Mouse (Mus musculus) adrenal gland, adult 8-10 months (tissue): Measurements from ENCODE around the gene Cysltr2. TPM values are rescaled to one million over a fixed set of nuclear protein-coding genes. Genes with fewer than 3 reads are reported as not detected.

Source experiments
- DNase-seq: peaks from one replicate; pipeline ENCODE4 v3.0.0; 2022
- total RNA-seq, 4 experiments: library from RNA; stranded (reverse); gene quantifications; 2 replicates each; pipeline ENCODE4 v1.2.4; 2022

Gene Cysltr2
- 1 to 10 TPM; 2.0 to 5.5 (median 3.9) TPM for total RNA-seq

DNA sequence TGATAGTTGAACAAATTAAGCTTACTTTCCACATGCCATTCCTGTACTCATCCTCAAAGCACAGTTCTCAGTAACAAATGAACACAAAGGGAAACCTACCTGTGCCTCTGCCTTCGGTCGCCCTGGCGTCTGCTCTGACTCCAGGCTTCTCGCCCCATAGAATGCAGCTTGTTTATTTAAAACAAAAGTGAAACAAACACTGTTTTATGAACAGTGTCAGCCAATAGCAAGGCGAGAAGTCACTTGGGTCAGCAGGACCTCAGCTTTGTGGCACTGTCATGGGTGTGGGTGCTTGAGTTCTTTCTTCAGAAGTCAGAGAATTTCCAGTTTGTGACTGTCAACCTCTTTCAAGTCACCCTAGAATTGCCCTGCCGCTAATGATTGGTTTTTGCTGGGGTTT lies at the start of gene Cysltr2:
Gene Cysltr2, minus strand, starts transcription at position 178 of the 400 bp plus-strand sequence.
- DNase-seq: no peak

DNA sequence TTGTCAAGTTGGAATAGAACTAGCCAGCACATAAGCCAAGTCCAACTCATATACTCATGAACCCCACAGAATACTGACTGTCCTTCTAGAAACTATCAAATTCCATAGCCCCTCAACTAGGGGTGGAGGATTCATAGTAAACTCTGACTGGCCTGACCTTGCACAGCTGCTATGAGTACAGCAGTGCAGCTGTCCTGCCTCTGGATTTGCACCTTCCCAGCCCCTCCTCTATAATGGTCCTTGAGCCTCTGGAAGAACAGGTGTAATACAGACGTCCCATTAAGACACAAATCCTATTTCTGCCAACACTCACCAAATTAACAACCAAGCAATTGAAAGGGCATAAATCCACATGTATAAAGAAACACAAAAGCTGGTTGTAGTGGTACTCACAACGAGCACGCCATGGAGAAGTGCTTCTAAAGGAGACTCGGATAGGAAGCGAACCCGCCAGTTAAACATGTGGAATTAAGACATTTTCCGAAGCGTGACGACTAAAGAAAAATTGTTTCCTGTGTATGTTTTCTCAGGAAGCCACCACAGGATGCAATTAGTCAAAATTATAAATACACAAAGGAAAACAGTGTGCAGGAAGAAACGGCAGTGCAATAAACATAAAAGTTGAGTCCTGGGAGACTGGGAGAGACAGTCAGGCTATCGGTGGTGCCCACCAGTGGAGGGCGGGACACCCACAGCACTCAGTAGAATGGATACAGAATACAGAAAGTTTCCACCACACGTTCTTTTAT lies 46.1 kb upstream of the Cysltr2 start:
- DNase-seq: no peak

DNA sequence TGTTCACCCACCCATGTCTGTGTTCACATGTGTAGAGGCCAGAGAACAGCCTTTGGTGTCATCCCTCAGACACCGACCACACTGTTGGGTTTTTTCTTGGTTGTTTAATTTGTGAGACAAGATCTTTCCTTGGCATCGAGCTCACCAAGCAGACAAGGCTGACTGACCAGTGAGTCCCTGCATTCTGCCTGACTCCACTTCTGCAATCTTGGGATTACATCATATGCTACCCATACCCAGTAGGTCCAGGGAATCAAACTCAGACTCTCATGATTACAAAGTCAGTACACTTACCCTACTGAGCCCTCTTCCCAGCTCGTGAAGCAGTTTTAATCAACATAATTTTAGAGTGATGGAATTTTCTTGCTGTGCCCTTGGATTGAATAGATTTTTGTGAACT lies 44.0 kb upstream of the Cysltr2 start:
- no peak for DNase-seq

DNA sequence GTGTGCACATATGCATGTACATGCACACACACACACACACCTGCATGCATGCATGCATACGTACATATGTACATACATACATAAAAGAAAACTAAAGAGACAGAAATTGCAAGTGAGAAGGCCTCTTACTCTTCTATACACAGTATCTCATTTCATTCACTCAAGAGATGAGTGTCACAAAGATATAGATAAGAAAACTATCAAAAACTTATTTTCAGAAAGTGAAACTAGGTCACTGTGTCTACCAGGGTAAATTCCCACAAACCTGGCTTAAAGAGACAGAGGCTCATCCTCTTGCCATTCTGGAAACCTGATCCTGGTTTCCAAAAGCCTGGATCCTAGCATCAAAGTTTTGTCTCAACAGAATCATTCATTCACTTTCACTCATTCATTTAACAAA lies 39.3 kb upstream of the Cysltr2 start:
- no peak for DNase-seq

DNA sequence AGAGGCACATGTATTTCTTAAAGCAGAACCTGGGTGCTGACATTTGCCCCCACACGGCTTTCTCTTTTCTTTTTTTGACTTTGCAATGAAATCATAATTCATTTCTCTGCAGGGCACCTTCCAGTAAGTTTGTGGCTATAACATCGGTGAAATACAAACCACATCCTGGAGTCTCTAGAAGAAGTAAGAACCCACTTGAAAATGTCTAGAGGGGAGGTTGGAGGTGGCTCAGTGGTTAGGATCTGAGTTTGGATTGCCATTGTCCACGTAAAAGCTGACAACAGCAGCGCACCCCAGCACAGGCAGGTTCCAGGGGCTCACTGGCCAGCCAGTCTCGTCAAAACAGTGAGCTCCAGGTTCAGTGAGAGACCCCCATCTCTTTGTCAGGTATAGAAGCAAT lies 38.8 kb upstream of the Cysltr2 start:
- no peak for DNase-seq

DNA sequence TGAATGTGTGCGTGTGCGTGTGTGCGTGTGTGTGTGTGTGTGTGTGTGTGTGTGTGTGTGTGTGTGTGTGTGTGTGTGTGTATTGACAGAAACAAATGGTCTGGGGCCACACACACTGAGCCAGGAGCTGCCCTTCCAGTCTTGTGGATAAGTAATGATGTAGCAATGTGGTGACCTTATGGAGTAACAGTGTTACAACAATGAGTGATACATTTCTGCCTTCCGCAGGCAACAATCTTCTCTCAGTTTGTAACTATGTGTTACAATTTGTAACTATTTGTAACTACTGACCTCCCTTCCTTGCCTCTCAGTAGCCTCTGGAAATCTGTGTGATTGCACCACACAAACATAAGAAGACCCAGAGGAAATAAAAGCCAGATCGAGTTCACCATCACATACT lies 38.3 kb upstream of the Cysltr2 start:
- DNase-seq: no peak

DNA sequence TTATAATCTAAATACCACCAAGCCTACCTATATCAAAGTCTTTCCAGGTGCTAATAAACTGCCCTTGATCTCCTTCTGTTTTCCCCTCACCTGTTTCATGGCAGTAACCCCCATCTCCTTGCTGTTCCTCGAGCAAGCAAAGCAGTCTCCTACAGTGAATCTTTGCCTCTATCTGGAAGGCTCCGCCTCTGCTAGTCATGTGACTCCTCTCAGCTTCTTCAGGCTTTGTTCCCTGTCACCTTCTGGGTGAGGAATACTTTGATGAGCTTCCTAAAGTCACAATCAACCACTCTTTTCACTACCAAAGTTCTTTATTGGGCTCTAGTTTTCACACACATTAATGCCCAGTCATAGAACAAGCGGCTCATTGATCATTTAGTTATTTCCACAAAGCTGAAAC lies 37.5 kb upstream of the Cysltr2 start:
- DNase-seq: no peak

DNA sequence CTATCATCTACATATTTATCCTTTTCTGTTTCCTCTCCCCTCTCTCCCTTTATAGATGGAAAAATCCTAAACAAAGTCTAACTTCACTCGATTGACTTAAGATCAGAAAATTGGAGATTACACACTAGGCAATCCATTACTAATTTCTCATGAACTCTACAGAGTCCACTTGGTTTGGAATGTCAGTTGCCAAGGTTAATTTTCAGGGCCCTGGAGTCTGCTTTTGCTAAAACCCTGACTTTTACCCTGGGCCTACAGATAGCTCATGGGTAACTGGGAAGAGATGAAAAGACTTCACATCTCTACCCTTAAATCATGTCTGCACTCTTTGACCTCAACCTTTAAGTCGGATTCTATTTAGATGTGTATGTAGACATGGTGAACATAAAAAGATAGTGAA lies 34.6 kb upstream of the Cysltr2 start:
- no peak for DNase-seq

DNA sequence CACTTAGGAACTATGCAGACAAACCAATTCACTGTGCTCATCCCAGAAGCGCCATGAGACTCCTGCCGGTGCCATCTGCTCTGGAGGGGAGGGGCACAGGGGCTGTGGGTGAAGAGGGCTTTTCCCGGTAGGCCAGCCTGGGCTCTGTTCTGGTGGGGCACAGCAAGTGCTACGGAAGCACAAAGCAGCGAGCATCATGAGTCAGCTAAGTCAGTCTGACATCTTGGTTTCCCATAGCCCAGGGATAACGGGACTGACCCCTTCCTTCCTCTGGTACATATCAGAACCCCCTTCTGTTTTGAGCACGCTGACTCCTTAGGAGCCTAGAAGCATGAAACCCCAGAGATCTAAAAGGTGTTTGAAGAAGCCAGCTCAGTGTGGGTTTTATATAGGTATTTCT lies 15.5 kb upstream of the Cysltr2 start:
- no peak for DNase-seq

DNA sequence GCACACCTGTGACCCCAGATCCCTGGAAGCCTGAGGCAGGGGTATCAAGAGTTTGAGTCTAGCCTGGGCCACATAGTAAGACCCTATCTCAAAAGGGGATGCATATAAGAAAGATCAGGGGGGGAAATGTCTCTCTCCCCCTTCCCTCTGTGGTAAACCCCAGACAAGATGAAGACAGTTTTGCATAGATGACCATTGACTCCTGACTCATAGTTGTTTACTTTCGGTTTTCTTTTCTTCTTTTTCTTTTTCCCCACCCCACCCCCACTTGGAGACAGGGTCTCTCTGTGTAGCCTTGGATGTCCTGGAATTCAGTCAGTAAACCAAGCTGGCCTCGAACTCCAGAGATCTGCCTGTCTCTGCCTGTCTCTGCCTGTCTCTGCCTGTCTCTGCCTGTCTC lies 9.8 kb upstream of the Cysltr2 start:
- no peak for DNase-seq

DNA sequence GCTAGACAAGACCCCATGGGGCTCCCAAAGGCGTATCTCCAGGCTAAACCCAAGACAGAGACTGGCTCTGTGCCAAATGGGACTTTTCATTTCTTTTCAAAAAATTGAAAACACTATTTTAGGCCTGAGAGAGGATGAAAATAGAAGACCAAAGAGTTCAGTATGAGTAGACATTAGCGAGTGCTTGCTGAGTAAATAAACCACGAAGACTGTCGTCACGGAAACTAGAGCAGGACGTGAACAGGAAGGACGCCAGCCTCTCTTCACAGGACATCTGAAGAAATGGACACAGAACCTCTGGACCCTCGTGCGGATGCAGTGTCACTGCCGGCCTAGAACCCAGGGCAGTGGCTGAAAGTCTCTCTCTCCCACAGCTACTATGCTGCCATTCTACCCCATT lies 8.8 kb upstream of the Cysltr2 start:
- DNase-seq: no peak

DNA sequence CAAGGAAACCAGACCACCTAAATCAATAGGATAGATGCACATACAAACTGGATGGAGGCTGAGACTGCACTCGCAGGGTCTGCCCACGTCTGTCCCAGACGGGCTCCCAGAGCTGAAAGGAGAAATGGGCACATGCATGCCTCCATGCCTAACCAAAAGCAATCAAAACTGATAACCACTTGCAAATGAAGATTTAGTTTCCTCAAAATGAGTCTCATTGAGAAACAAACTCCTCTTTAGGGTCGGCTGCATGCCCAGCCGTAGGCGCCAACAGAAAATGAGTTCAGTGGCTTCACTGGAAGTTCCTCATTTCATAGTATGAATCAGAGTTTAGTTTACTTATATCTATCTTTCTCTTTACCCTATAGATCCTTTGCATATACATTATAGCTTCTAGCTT lies 7.9 kb upstream of the Cysltr2 start:
- DNase-seq: no peak

DNA sequence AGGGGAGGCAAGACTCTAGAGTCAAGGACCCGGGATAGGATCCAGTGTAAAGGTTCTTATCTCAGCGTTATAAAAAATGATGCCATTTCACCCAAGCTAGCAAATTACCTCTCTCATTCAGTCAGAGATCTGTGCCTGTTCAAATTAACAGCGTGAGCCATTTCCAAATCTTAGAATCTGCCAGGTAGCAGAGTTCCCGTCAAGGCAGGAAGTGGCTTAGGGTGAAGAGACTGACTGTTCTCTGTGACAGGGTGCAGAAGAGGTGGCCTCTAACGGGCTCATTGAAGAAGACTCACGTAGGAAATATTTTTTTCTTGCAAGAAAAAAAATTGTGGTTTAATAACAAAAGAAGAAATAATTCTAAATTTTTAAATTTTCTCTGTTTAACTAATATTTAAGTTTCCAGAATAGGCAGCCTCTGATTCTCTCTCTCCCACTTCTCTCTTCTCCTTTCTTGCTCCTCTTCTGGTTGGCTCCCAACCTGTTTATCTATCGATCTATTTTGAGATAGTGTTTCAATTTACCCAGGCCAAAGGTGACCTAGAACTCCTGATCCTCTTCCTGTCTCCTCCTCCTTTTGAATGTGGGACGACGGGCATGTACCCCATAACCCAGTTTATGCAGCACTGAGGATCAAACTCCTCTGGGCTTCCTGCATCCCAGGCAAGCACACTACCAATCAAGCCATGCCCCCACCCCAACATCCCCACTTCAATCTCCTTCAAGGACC lies 3.5 kb downstream of the Cysltr2 start:
- no peak for DNase-seq

DNA sequence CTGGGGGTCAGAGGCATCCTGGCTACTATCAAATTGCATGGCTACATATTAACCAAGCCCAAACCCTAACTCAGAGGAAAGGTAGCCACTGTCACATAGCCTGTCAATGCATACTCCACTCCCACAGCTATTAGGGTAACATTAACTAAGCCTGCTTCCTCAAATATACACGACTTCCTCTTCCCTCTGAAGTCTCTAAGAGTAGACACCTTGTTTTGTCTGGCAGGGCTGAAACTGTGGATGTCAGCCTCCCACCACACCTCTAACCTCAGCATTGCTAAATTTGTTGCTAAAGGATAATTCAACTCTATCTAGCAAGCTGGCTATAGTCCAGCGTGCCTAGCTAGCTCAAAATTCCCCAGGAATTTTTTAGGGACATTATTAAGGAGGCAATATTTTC lies 7.2 kb downstream of the Cysltr2 start:
- no peak for DNase-seq

DNA sequence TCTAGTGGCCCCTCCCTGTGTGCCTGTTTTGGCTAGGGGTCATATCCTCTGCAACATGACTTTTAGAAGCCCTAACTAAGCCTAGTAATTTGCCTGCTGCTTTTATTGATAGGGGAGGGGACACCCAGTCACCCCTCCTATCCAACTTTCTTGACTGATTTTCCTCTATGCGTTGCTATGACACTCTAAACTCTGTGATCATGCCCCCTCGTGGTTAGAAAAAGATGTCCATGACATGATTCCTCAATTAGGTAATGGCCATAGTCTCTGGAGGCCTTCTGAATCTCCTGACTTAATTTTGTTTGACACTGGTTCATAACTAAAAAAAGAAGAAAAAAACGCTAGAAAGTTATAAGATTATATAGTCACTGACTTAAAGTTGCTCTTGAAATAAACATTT lies 15.6 kb downstream of the Cysltr2 start:
- DNase-seq: no peak

DNA sequence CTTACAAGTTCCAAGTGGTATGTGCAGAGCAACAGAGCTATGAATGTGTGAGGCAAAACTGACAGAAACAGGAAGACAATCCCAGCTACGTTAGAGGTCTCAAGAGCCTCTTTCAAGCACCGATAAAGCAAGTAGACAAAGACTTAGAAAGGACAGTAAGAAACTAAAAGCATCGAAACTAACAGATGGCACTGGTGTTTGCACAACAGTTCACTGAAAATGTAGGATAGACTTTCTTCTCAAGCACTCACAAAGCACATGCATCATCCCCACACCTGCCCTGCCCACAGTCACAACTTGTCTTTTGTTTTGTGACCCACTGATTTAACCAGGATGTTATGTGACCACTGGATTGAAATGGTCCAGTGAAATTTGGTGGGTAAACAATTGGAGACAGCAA lies 17.7 kb downstream of the Cysltr2 start:
- no peak for DNase-seq

DNA sequence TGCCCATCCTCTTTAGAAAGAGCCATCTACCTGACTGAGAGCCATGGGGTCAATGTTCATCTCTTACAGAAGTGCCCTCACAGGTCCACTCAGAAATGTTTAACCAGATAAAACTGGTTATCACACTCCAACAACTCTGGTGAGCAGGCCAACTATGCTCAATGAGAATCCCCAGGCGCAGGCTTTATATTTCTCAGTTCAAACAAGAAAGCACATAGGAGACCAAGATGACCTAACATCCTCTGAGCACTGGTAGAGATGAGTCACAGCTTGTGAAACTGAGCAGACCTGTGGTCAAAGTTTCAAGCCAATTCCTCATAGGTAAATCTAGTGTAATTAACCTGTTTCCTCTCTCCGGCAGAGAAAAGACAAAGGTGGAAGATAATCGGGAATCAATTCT lies 31.6 kb downstream of the Cysltr2 start:
- DNase-seq: no peak

DNA sequence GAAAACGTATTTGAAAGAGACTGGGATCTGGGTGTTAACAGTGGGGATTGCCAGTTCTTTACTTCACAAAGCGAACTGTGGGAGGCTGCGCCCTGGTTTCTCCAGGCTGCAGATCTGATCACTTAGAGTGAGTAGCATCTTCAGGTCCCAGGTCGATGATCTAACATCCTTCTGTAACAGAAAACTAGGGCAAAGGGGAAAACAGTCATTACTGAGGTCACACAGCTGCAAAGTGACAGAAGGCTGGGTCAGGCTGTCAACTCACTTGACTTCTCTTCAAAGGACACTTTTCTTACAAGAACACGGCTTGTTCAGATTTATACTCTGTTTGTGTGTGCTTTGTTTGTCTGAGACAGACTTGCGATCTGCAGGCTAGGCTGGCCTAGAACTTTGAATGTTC lies 33.5 kb downstream of the Cysltr2 start:
- no peak for DNase-seq

DNA sequence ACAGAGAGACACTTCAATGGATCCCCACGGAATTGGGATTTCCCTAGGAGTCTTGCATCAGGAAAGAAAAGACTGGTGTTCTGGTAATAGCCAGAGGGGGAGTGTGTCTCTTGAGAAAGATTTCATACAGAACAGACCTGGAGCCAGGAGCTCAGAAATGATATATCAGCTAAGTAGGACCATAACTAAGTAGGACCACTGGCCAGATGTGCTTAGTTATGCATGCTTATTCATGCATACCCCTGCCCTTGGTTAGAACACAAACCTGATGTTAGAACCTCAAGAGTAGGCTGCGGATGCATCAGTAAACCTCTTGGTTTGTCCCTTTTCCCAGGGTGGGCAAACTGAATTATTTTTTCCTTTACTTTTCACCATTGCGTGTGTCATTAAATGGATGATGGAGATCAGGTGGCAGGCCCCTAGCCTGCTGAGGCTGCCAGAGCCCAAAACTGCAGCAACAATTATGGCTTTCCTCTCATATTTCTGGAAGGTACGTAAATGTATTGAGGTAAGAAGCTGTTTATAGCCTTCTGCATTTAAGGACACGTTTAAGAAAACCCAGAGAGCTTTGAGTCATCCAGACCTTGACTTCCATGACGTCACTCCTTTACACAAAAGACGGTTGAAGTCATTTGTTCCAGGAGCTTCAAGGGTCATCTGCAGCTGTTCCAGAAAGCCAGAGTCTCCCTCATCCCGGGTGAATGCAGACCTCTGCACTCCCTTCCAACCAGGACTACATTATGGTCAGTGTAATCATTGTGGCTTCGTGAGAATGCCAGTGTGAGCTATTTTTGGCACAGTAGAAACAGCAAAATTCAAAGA lies 35.0 kb downstream of the Cysltr2 start:
- peak; percentile 33 for DNase-seq

DNA sequence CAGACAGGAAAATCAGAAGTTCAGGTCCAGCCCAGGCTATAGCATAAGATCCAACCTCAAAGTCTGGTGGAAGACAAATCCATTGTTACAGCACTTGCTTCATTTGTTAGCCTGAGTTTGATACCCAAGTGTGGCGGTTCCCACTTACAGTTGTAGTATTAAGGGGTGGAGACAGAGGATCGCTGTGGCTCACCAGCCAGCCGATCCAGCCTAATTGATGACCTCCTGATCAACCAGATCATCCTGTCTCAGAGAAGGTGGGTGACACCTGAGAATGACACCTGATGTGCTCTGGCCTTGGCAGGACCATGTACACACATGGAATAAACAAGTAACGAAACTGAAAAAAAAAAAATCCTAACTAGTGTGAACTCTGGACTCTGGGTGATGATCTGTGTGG lies 47.1 kb downstream of the Cysltr2 start:
- DNase-seq: no peak

DNA sequence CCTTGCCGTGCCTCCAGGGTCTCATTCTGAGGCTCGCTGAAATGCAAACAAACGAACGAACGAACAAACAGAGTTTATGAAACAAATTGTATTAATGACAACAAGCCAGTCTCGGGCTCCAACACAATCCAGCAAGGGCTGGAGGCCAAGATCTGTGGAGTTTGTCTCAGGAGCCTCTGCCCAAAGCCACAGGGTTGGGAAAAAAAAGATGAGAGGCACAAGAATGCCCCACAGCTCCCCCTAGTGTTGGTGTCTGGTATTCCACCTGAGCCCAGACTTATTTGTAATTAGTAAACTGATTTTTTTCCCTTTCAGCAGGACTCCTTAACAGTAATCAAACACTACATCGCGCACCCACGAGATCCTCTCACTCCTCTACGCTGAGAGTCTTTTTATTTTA lies 48.6 kb downstream of the Cysltr2 start:
- DNase-seq: peak; percentile 54

DNA sequence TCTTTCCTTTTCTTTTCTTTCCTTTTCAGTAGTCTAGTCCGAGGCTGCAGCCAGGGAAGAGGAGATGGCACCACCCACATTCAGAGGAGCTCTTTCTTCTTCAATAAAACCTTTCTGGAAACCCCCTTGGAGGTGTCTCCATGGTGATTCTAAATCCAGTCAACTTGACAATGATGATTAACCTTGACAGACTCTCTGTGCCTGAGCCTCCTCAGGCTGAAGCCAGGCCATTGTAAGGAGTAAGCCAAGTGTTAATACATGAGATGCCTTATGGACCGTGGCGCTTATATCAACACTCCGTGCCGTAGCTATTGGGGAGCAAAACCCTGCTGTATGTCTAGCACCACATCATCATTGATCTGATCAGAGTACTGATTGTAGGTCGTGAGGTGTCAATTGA lies 50.8 kb downstream of the Cysltr2 start:
- no peak for DNase-seq

DNA sequence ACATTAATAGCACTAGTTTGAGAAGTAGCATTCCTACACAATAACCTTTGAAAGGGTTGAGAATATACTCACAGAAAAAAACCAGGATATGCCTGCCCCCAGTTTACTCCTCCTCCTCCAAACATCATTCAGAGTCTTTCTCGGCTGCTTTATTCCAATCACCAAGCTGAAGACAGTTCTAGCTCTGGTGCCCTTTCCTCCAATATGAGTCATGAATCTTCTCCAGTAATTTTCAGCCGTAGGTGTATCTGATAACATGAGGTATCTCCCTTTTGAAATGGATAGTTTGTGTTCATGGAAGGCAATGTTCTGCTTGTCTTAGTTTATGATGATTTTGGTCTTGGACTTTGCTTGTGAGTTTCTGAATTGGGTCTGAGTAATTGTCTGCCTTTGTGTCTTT lies 62.9 kb downstream of the Cysltr2 start:
- DNase-seq: no peak

DNA sequence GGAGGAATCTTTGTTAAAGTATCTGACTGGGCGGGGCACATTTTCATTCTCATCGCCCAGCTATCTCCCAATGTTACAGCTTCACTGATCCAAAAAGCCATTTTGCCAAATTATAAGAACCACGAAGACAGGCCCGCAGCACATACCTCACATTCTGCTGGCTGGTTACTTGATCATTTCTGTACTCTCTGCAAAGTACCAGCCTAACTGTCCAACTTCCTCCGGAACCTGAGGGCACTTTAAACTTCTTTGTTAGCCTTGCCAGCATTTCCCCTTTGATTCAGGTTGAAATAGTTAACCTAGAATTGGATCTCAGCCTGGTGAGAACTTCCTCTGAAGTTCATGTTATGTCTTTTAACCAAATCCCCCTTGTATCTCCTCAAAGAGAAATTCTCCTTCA lies 63.8 kb downstream of the Cysltr2 start:
- DNase-seq: no peak
